In genomic region chr15:36405446-36405845, GRCm38 (mm10) we compare ENCODE assay signal across 27 mouse cellular contexts.
"Had no signal": no experiment of that assay in that cellular context is flagged by ENCODE, and none has a peak within 500 bp of the region (broad histone marks: within the 10 kb centered on the region; RNA-seq: fewer than 3 reads in every experiment).

No protein-coding gene starts in this region.

- H3K27ac ChIP-seq: embryonic facial prominence, embryonic 12.5 days; embryonic facial prominence, embryonic 13.5 days; forebrain, embryonic 10.5 days; forebrain, embryonic 12.5 days; forebrain, embryonic 13.5 days; forebrain, embryonic 15.5 days; gastrocnemius, adult 2 months had no signal

- H3K9ac ChIP-seq: embryonic facial prominence, embryonic 12.5 days; embryonic facial prominence, embryonic 13.5 days; forebrain, embryonic 12.5 days; forebrain, embryonic 13.5 days; forebrain, embryonic 15.5 days; forebrain, postnatal 0 days had no signal

- H3K4me3 ChIP-seq: embryonic facial prominence, embryonic 12.5 days; embryonic facial prominence, embryonic 13.5 days; erythroblast, embryonic 14.5 days; forebrain, embryonic 10.5 days; forebrain, embryonic 12.5 days; forebrain, embryonic 13.5 days; forebrain, embryonic 15.5 days; gastrocnemius, adult 2 months had no signal

- H3K4me2 ChIP-seq: embryonic facial prominence, embryonic 12.5 days; embryonic facial prominence, embryonic 13.5 days; forebrain, embryonic 12.5 days; forebrain, embryonic 13.5 days; forebrain, embryonic 15.5 days; heart, embryonic 11.5 days had no signal

- H3K27me3 ChIP-seq: embryonic facial prominence, embryonic 12.5 days; embryonic facial prominence, embryonic 13.5 days; forebrain, embryonic 12.5 days; forebrain, embryonic 13.5 days; forebrain, embryonic 15.5 days had no signal

- DNase-seq: cerebellum, adult 18-20 months; cerebellum, adult 2 months; cerebellum, adult 8-10 months; cerebellum, adult 9-10 months; cerebellum, adult 9-11 months; cerebellum, postnatal 10 days; cerebellum, postnatal 14 days; cerebellum, postnatal 25 days; cerebellum, postnatal 36 days; embryo, embryonic 11 days; forebrain, postnatal 0 days; gastrocnemius, adult 2 months; gastrocnemius, postnatal 10 days; gastrocnemius, postnatal 14 days; gastrocnemius, postnatal 25 days; gastrocnemius, postnatal 36 days; heart, adult 18-20 months had no signal

- H3K9me3 ChIP-seq: embryonic facial prominence, embryonic 12.5 days; embryonic facial prominence, embryonic 13.5 days; forebrain, embryonic 10.5 days; forebrain, embryonic 12.5 days; forebrain, embryonic 13.5 days; forebrain, embryonic 15.5 days had no signal

- ATAC-seq: forebrain, embryonic 13.5 days; forebrain, embryonic 14.5 days; forebrain, embryonic 15.5 days; forebrain, embryonic 16.5 days; forebrain, postnatal 0 days had no signal

- H3K36me3 ChIP-seq: embryonic facial prominence, embryonic 12.5 days; embryonic facial prominence, embryonic 13.5 days; forebrain, embryonic 10.5 days; forebrain, embryonic 12.5 days; forebrain, embryonic 15.5 days had no signal
